Mouse (Mus musculus): Measurements from ENCODE around the gene Figla. TPM values are rescaled to one million over a fixed set of nuclear protein-coding genes. Genes with fewer than 3 reads are reported as not detected.
A peak's percentile ranks its signal among the peaks of the same experiment; 100 is the strongest.
"Not testable (repeated sequence)": the region's sequence is repeated elsewhere in the genome, so short reads cannot be mapped to it uniquely, and the experiment has no call there.

The Figla gene
- not detected in 2 replicates for polyA plus RNA-seq (2015; fragmentation: Nextera tagmentation; extraction: Ambion mirVana)

DNA sequence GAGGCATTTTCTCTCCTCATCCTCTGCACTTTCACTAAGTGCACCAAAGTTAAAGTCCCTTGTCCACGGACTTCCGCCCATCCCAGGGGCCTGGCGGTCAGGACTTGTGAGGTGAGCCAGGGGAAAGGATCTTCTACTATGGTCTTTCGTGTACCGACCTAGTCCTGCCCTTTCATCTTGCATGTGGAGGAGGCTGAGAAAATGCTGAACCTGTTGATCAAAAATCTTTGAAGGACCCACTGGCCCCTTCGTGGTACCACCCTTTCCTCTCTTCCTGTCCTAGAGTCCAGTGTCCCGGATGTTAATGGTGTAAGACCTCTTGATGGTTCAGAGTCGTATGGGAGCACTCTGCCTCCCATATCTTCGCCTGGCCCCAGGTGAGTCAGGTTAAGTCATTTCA lies at the start of gene Figla:
Figla (plus strand) TSS at position 301 of the 400 bp plus-strand sequence.
- H3K27ac ChIP-seq, result no peak within 1 kb of the TSS
- ATAC-seq (replicated peaks; ENCODE audit: insufficient number of reproducible peaks, insufficient read depth, low FRiP score, low read depth), result no peak
- WGBS, result 69% methylated on average over 9 of the region's 9 CpGs

GRCm38 (mm10) chr6:85966686-85967085 lies 49.3 kb upstream of the Figla start:
- no peak overlapping the region for H3K27ac ChIP-seq
- no peak overlapping the region for H3K9ac ChIP-seq
- no peaks in the 10 kb centered on the region for H3K9me3 ChIP-seq (replicated peaks)
- H3K27me3 ChIP-seq, result no peaks in the 10 kb centered on the region
- H3K4me1 ChIP-seq (replicated peaks), result peaks cover 16% of the 10 kb centered on the region
- H3K4me2 ChIP-seq, result no peak overlapping the region
- WGBS, result 77% methylated on average over 4 of the region's 4 CpGs
- H3K36me3 ChIP-seq, result no peaks in the 10 kb centered on the region
- H3K4me3 ChIP-seq, result no peak overlapping the region
- no peak for ATAC-seq (replicated peaks; ENCODE audit: insufficient number of reproducible peaks, insufficient read depth, low FRiP score, low read depth)

More for the DNA sequence above, at the start of gene Figla:
- Histone ChIP-seq H3K27me3 (0 out of 2 replicates have a peak, but pooled peaks cover 2% of the 10 kb centered on the region), H3K9me3 (replicated peaks) (no peaks in the 10 kb centered on the region), H3K4me2 (no peak within 1 kb of the TSS), H3K9ac (no peak within 1 kb of the TSS), H3K4me1 (replicated peaks) (no peaks in the 10 kb centered on the region), H3K36me3 (no peaks in the 10 kb centered on the region), H3K4me3 (no peak within 1 kb of the TSS)

GRCm38 (mm10) chr6:85969889-85970288 lies 46.1 kb upstream of the Figla start:
- ATAC-seq (replicated peaks; ENCODE audit: insufficient number of reproducible peaks, insufficient read depth, low FRiP score, low read depth), result 0 out of 2 replicates have a peak, but pooled peaks have one; percentile 13
- WGBS, result 25% methylated on average over 2 of the region's 2 CpGs
- H3K27ac ChIP-seq, result no peak overlapping the region
- peaks cover 29% of the 10 kb centered on the region for H3K4me1 ChIP-seq (replicated peaks)
- no peaks in the 10 kb centered on the region for H3K36me3 ChIP-seq
- no peak overlapping the region for H3K4me3 ChIP-seq
- H3K9ac ChIP-seq, result no peak overlapping the region
- no peaks in the 10 kb centered on the region for H3K9me3 ChIP-seq (replicated peaks)
- H3K27me3 ChIP-seq, result no peaks in the 10 kb centered on the region
- no peak overlapping the region for H3K4me2 ChIP-seq

GRCm38 (mm10) chr6:85972699-85973098 lies 43.3 kb upstream of the Figla start:
- Histone ChIP-seq H3K4me1 (replicated peaks) (peaks cover 21% of the 10 kb centered on the region), H3K27ac (peak overlapping the region; percentile 66), H3K36me3 (no peaks in the 10 kb centered on the region), H3K9ac (no peak overlapping the region), H3K9me3 (replicated peaks) (no peaks in the 10 kb centered on the region), H3K4me2 (no peak overlapping the region), H3K4me3 (no peak overlapping the region), H3K27me3 (no peaks in the 10 kb centered on the region)
- ATAC-seq (replicated peaks; ENCODE audit: insufficient number of reproducible peaks, insufficient read depth, low FRiP score, low read depth), result no peak
- 32% methylated on average over 3 of the region's 3 CpGs for WGBS

DNA sequence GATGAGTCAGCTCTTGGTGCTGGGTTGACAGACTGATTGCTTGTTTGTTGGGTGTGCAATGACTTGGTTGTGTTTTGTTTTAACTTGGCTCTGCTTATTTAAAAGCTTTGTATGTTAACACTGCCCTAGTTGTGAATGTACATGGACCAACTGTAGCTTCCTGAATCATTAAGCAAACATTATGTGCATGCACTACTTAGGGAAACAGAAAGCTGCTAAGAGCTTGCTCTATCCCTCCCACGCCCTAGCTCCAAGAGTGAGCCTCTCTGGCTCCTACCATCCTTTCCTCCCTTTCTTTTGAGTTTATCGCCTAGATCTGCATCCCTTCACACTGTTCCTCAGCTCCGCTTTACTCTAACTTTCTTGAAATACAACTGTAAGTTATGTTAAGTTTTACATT lies 42.6 kb upstream of the Figla start:
- no peak overlapping the region for H3K4me2 ChIP-seq
- no peaks in the 10 kb centered on the region for H3K27me3 ChIP-seq
- WGBS, result 68% methylated on average over 3 of the region's 3 CpGs
- no peak for ATAC-seq (replicated peaks; ENCODE audit: insufficient number of reproducible peaks, insufficient read depth, low FRiP score, low read depth)
- H3K4me3 ChIP-seq, result no peak overlapping the region
- H3K36me3 ChIP-seq, result no peaks in the 10 kb centered on the region
- H3K9ac ChIP-seq, result no peak overlapping the region
- H3K27ac ChIP-seq, result no peak overlapping the region
- peaks cover 21% of the 10 kb centered on the region for H3K4me1 ChIP-seq (replicated peaks)
- H3K9me3 ChIP-seq (replicated peaks), result no peaks in the 10 kb centered on the region

- H3K27ac ChIP-seq, result no peak overlapping the region
- no peaks in the 10 kb centered on the region; the same call in 1 of the 2 replicates for H3K9me3 ChIP-seq (replicated peaks)
- no peak overlapping the region for H3K4me2 ChIP-seq
- peaks cover 18% of the 10 kb centered on the region for H3K4me1 ChIP-seq (replicated peaks)
- WGBS, result 49% methylated on average over 10 of the region's 10 CpGs
- H3K9ac ChIP-seq, result no peak overlapping the region
- no peak for ATAC-seq (replicated peaks; ENCODE audit: insufficient number of reproducible peaks, insufficient read depth, low FRiP score, low read depth)
- no peak overlapping the region for H3K4me3 ChIP-seq
- H3K36me3 ChIP-seq, result no peaks in the 10 kb centered on the region
- H3K27me3 ChIP-seq, result no peaks in the 10 kb centered on the region
These were observed 40.9 kb upstream of the Figla start for GRCm38 (mm10) chr6:85974941-85975617.

- no peaks in the 10 kb centered on the region for H3K27me3 ChIP-seq
- no peak overlapping the region for H3K9ac ChIP-seq
- no peaks in the 10 kb centered on the region; the same call in 1 of the 2 replicates for H3K9me3 ChIP-seq (replicated peaks)
- H3K36me3 ChIP-seq, result no peaks in the 10 kb centered on the region
- no peak overlapping the region for H3K27ac ChIP-seq
- H3K4me2 ChIP-seq, result no peak overlapping the region
- H3K4me1 ChIP-seq (replicated peaks), result peaks cover 13% of the 10 kb centered on the region
- no peak overlapping the region for H3K4me3 ChIP-seq
- no peak for ATAC-seq (replicated peaks; ENCODE audit: insufficient number of reproducible peaks, insufficient read depth, low FRiP score, low read depth)
- WGBS, result 81% methylated on average over 1 of the region's 1 CpGs
These were observed 40.2 kb upstream of the Figla start for GRCm38 (mm10) chr6:85975761-85976160.

GRCm38 (mm10) chr6:85976242-85976641 lies 39.7 kb upstream of the Figla start:
- H3K27me3 ChIP-seq, result no peaks in the 10 kb centered on the region
- no peak overlapping the region for H3K9ac ChIP-seq
- no peak overlapping the region for H3K27ac ChIP-seq
- H3K9me3 ChIP-seq (replicated peaks), result no peaks in the 10 kb centered on the region; the same call in 1 of the 2 replicates
- H3K36me3 ChIP-seq, result no peaks in the 10 kb centered on the region
- no peak overlapping the region for H3K4me2 ChIP-seq
- ATAC-seq (replicated peaks; ENCODE audit: insufficient number of reproducible peaks, insufficient read depth, low FRiP score, low read depth), result no peak
- no peak overlapping the region for H3K4me3 ChIP-seq
- 76% methylated on average over 5 of the region's 5 CpGs for WGBS
- peaks cover 13% of the 10 kb centered on the region for H3K4me1 ChIP-seq (replicated peaks)

DNA sequence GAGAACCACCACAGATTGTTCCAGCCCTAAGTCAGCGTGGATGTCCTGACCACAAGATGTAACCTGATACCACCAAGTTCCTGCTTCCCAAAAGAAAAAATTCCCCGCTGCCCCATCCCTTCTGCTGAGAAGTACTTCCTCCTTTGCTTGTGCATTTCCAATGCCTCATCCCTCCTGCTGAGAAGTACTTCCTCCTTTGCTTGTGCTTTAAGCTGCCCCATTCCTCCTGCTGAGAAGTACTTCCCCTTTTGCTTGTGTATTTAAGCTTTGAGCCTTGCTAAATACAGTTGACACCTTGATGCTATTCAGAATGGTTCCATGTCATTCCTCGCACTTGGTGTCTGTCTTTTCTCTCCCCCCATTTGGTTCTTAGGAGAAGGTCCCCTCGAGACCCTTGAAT lies 37.2 kb upstream of the Figla start:
- ATAC-seq (replicated peaks; ENCODE audit: insufficient number of reproducible peaks, insufficient read depth, low FRiP score, low read depth); H3K4me2 ChIP-seq; H3K4me3 ChIP-seq; H3K36me3 ChIP-seq; H3K9ac ChIP-seq; H3K9me3 ChIP-seq (replicated peaks); H3K27me3 ChIP-seq; H3K27ac ChIP-seq; H3K4me1 ChIP-seq (replicated peaks): not testable (repeated sequence)
- 82% methylated on average over 4 of the region's 4 CpGs for WGBS

GRCm38 (mm10) chr6:85984351-85984750 lies 31.6 kb upstream of the Figla start:
- no peaks in the 10 kb centered on the region for H3K27me3 ChIP-seq
- H3K9me3 ChIP-seq (replicated peaks), result no peaks in the 10 kb centered on the region
- H3K4me1 ChIP-seq (replicated peaks), result no peaks in the 10 kb centered on the region
- ATAC-seq (replicated peaks; ENCODE audit: insufficient number of reproducible peaks, insufficient read depth, low FRiP score, low read depth), result no peak
- no peaks in the 10 kb centered on the region for H3K36me3 ChIP-seq
- H3K4me3 ChIP-seq, result no peak overlapping the region
- H3K4me2 ChIP-seq, result no peak overlapping the region
- no peak overlapping the region for H3K9ac ChIP-seq
- 75% methylated on average over 8 of the region's 8 CpGs for WGBS
- H3K27ac ChIP-seq, result no peak overlapping the region

- not testable (repeated sequence) for H3K27ac ChIP-seq; H3K36me3 ChIP-seq; H3K4me2 ChIP-seq; H3K9ac ChIP-seq; H3K9me3 ChIP-seq (replicated peaks); ATAC-seq (replicated peaks; ENCODE audit: insufficient number of reproducible peaks, insufficient read depth, low FRiP score, low read depth); H3K4me1 ChIP-seq (replicated peaks); H3K27me3 ChIP-seq; H3K4me3 ChIP-seq
- 62% methylated on average over 5 of the region's 5 CpGs for WGBS
These were observed 26.4 kb upstream of the Figla start for GRCm38 (mm10) chr6:85989570-85989969.

GRCm38 (mm10) chr6:85990774-85991173 lies 25.2 kb upstream of the Figla start:
- H3K36me3 ChIP-seq; H3K4me1 ChIP-seq (replicated peaks); H3K27me3 ChIP-seq; H3K9ac ChIP-seq; H3K4me2 ChIP-seq; H3K27ac ChIP-seq; H3K4me3 ChIP-seq; ATAC-seq (replicated peaks; ENCODE audit: insufficient number of reproducible peaks, insufficient read depth, low FRiP score, low read depth); H3K9me3 ChIP-seq (replicated peaks): not testable (repeated sequence)
- WGBS, result 85% methylated on average over 5 of the region's 5 CpGs

Measured in heart, embryonic 15.5 days (tissue).